Mouse (Mus musculus) hematopoietic stem cell, adult 5-6 weeks (primary cell): Measurements from ENCODE around the gene Cmtm6. TPM values are rescaled to one million over a fixed set of nuclear protein-coding genes. Genes with fewer than 3 reads are reported as not detected.

Experiments
- ATAC-seq, 2 experiments: fragments of 125-278 bp in 1 of 2; replicated peaks in 1 of 2; 2 replicates each; pipeline ENCODE4 v1.8.0; 2016 to 2017; ENCODE audit warnings: inconsistent platforms in 2 of 2, mild to moderate bottlenecking in 2 of 2, moderate number of reproducible peaks in 2 of 2, low read depth in 1 of 2, moderate TSS enrichment in 1 of 2; ENCODE audit not compliant: low FRiP score in 2 of 2, poor library complexity in 2 of 2, severe bottlenecking in 2 of 2, insufficient read depth in 1 of 2, low TSS enrichment in 1 of 2
- total RNA-seq: library from RNA; stranded (forward); fragments of 172-1452, 232-1000 nt; gene quantifications from 2 replicates; pipeline ENCODE4 v1.2.3, GENCODE M21; 2017

The Cmtm6 gene
- total RNA-seq, 1 experiment from 2014 or later, result 66.4 TPM

- ATAC-seq, result peak in 1 of 2 experiments; percentile 23; a peak in 1 of 4 replicates
Measured at GRCm38 (mm10) chr9:114758801-114759200, 27.9 kb downstream of the Cmtm6 start.

- no peak for ATAC-seq
Measured at GRCm38 (mm10) chr9:114759886-114760285, 29.0 kb downstream of the Cmtm6 start.

DNA sequence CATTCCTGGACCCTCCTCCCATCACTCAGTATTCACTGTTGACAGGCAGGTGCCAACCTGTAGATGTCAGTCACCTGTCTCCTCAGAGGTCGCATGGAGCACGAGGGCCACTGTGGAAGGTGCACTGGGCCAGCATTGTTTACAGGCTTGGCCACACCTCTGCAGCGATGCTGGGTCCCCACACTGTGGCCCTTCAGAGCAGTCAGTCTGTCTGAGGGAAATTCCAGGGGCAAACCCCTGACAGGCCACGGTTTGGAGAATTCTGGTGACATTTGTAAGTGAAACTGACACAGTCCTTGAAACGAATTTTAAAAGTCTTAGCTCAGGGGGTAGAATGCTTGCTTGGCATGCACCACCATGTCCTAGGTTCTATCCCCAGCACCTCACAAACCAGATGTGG, 29.4 kb downstream of the Cmtm6 start:
- ATAC-seq, result no peak

GRCm38 (mm10) chr9:114761848-114762247, 30.9 kb downstream of the Cmtm6 start:
- no peak for ATAC-seq

- ATAC-seq, result no peak; a peak in 1 of 4 replicates
Measured at GRCm38 (mm10) chr9:114763341-114763740, 32.4 kb downstream of the Cmtm6 start.

DNA sequence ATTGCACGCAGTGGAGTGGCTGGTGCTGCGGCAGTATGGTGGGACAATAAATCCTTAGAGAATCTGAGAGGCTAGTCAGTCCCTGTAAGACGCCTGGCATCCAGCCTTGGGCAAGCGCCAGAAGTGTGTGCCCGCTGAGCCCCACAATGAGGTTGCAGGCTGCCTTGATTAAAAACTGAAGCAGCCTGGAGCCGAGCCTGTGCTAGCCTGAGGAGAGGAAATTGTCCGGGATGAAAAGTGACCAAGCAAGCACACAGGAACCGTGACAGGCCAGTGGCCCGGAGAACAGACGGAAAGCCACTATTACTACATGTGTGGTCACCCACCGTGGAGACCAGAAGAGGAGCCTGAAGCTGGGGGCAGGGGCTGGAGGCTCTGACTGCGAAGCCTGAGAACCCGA, 36.1 kb downstream of the Cmtm6 start:
- ATAC-seq, result no peak

DNA sequence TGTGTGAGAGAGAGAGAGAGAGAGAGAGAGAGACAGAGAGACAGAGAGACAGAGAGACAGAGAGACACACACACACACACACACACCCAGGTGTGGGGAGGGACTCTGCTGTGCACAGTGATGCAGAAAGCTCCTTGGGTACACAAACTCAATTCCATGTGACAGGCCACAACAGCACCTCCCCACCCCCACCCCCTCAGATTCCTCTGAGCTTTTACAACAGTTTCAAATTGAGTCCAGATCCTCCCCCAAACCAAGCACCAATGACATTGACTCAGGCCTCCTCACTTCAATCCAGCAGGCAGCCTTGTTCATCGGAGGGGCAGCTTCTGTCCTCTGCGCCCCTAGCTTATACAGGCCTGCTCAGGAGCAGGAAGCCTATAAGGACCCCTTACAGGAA, 36.6 kb downstream of the Cmtm6 start:
- no peak for ATAC-seq

- ATAC-seq, result no peak
Measured at GRCm38 (mm10) chr9:114768066-114768465, 37.1 kb downstream of the Cmtm6 start.

- ATAC-seq, result peak; percentile 42 to 72; a peak in 3 of 4 replicates
Measured at GRCm38 (mm10) chr9:114770224-114770623, 39.3 kb downstream of the Cmtm6 start.

DNA sequence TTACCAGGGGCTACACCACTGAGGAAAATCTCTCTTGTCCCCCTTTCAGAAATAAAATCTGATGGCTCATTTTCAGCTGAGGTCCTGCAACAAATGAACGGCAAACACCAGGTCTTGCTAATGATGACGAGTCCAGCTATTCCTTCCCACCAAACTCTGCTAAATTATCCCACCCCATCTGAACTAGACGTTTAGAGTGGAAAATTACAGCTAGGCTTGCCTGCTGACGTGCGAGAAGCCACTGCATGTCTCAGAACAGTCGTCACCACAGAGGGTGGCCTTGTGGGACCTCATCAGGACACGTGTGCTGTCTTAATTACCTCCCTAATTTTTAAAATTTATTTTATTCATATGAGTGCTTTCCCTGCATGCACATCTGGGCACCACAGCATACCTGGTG, 40.6 kb downstream of the Cmtm6 start:
- no peak for ATAC-seq

- no peak for ATAC-seq
Measured at GRCm38 (mm10) chr9:114774629-114775028, 43.7 kb downstream of the Cmtm6 start.

GRCm38 (mm10) chr9:114775272-114775671, 44.4 kb downstream of the Cmtm6 start:
- ATAC-seq, result peak; percentile 78 to 88

DNA sequence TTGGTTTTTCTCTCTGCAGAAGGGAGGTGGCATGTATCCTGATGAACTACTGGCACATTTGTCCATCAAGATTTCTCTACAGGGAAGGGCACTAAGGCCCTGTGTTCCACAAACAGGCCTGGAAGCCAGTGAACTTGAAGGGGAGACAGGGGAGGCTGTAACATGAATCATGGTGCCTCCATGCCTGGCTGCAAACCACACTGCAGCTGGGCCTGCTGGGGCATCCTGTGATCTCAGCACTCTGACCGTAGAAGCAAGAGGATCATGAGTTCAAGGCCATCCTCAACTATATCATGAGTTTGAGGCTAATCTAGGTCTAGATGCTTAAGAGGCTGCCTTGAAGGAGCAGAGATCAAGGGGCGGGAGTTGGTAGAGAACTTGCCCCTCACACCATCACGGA, 45.4 kb downstream of the Cmtm6 start:
- ATAC-seq, result no peak

- ATAC-seq, result no peak; a peak in 2 of 4 replicates
Measured at GRCm38 (mm10) chr9:114777178-114778046, 46.5 kb downstream of the Cmtm6 start.

- peak; percentile 31 to 39 for ATAC-seq
Measured at GRCm38 (mm10) chr9:114778047-114778390, 47.1 kb downstream of the Cmtm6 start.

DNA sequence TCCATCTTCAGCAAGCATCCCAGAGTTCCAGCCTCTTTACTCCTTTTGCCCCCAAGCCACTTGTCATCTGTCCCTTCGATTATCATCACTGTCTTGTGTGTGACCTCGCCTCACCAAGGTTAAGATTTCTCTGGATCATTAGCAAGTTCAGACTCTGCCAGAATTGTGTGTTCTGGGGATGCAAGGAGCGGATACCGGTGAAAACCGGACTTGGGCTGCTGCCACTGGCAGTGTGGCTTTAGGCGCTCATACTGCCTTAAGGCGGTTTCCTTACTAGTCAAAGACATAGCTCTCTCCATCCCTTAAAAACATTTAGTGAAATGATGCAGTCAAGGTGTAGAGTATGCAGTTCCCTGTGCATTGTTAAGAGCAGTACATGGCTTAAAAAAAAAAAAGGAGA, 48.0 kb downstream of the Cmtm6 start:
- no peak for ATAC-seq

DNA sequence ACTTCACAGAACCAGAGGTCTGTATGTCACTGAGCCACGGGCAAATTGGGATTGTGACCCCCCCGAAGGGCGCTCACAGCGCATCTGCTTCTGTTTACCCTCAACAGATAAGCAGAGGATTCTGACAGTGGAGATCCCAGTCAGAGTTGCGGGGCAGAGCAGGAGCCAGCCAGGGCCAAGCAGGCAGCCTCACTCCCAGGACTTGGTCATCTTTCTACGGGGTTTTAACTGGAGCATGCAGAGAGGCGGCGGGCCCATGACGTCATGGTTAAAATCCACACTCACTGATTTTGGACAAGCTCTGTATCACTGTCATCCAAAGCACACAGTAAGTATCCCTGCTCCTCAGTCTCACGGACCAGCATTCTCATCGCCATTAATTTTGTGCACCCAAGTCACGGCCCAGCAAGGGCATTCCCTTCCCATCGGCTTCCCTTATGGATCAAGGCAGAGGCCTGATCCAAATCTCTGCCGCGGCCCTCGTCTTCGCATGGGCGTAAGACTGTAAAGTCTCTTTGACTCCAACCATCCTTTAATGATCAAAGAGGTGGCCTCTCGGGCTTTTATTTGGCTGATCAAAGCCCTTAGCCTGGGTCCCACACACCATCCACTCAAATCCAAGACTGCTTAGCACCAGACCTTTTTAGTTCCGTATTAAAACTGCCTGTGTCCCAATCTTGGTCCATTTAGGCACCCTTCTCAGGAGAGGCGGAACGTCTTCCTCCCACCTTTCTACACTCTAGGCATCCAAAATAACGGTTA, 49.2 kb downstream of the Cmtm6 start:
- ATAC-seq, result no peak

DNA sequence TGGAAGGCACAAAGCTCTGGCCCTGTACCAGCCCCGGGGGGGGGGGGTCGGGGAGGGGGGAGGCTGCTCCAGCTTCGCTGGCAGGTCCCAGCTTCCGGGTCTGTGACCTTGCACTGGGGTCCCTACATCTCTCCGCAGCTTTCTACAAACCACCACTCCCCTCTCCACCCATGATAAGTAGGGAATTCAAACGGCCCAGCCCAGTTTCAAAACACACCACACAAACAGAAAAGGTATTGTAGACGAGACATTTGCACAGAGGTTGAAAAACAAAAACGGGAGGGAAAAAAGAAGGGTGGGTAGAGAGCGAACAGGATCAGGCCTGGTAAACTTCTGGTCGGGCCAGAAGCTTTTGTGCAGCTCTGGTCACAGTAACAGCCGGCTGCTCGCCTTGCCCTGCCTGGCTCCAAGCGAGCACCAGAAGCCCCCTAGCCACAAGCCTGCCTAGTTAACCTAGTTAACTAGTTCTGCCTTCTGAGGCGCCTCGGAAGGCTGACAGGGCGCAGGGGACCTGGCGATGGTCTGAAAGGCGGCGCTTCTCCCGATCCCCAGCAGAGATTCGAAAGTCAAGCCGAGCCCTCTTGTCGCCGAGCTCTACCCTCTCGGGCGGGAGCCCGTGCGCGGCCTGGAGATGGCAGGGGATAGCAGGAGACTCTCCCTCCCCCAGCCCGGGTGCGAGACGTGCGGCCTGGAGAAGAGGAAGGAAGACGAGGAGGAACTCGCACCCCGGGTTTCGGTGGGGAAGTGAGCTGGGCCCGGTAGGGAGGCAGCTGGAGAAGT, 50.0 kb downstream of the Cmtm6 start:
- ATAC-seq, result peak in 1 of 2 experiments; percentile 25; a peak in 1 of 4 replicates
